Mouse (Mus musculus) midbrain, embryonic 12.5 days (tissue): ENCODE results near the gene Mroh2a. TPM values are rescaled to one million over a fixed set of nuclear protein-coding genes. Genes with fewer than 3 reads are reported as not detected.

ENCODE experiments used
- ATAC-seq: fragments of 200-750 bp; cut with Nextera tagmentation; 2 replicates; pipeline ENCODE4 v1.8.0; 2017; ENCODE audit warnings: low read depth, moderate TSS enrichment, moderate library complexity; ENCODE audit not compliant: low FRiP score
- H3K27ac ChIP-seq: fragments of 300-500 bp; sonication (generic); replicated peaks from 2 replicates; pipeline ENCODE4 v1.5.1; 2016; ENCODE audit warnings: mild to moderate bottlenecking
- H3K27me3 ChIP-seq: fragments of 300-500 bp; sonication (generic); 2 replicates; pipeline ENCODE4 v1.6.1; 2016; ENCODE audit warnings: mild to moderate bottlenecking
- H3K36me3 ChIP-seq: fragments of 300-500 bp; sonication (generic); 2 replicates; pipeline ENCODE4 v1.6.1; 2016
- H3K4me1 ChIP-seq: fragments of 300-500 bp; sonication (generic); 2 replicates; pipeline ENCODE4 v1.6.1; 2016
- H3K4me2 ChIP-seq: fragments of 300-500 bp; sonication (generic); replicated peaks from 2 replicates; pipeline ENCODE4 v1.6.1; 2016; ENCODE audit warnings: mild to moderate bottlenecking, moderate library complexity
- H3K4me3 ChIP-seq: fragments of 300-500 bp; sonication (generic); 2 replicates; pipeline ENCODE4 v1.5.1; 2016; ENCODE audit warnings: mild to moderate bottlenecking
- H3K9ac ChIP-seq: fragments of 300-500 bp; sonication (generic); replicated peaks from 2 replicates; pipeline ENCODE4 v1.6.1; 2016; ENCODE audit warnings: mild to moderate bottlenecking, moderate library complexity
- H3K9me3 ChIP-seq: fragments of 300-500 bp; sonication (generic); 2 replicates; pipeline ENCODE4 v1.6.1; 2016; ENCODE audit warnings: mild to moderate bottlenecking
- WGBS: fragments of 180-500 bp; shearing (Covaris S2); methylation state at CpG from one replicate; pipeline ENCODE4 v1.1.7; 2016; 5-methylcytosine and 5-hydroxymethylcytosine counted together
- polyA plus RNA-seq: library from polyadenylated mRNA; unstranded; fragments of >200 nt; fragmentation: Nextera tagmentation; extraction: Ambion mirVana; gene quantifications from 2 replicates; pipeline ENCODE4 v1.2.1, GENCODE M21; 2016

The Mroh2a gene
- polyA plus RNA-seq, 1 experiment from 2014 or later, result 1.6 TPM

GRCm38 (mm10) chr1:88294650-88295049 lies 67.9 kb downstream of the Mroh2a start:
- no peak overlapping the region for H3K4me2 ChIP-seq
- peaks cover 72% of the 10 kb centered on the region for H3K9me3 ChIP-seq
- no peak overlapping the region for H3K4me3 ChIP-seq
- H3K27me3 ChIP-seq, result no peaks in the 10 kb centered on the region
- H3K27ac ChIP-seq, result no peak overlapping the region
- no peak overlapping the region for H3K9ac ChIP-seq
- 21% methylated on average over 1 of the region's 1 CpGs for WGBS
- H3K4me1 ChIP-seq, result no peaks in the 10 kb centered on the region
- ATAC-seq, result no peak
- H3K36me3 ChIP-seq, result no peaks in the 10 kb centered on the region

GRCm38 (mm10) chr1:88296171-88296920 lies 69.6 kb downstream of the Mroh2a start:
- 72% methylated on average over 4 of the region's 4 CpGs for WGBS

GRCm38 (mm10) chr1:88297480-88298258 lies 70.9 kb downstream of the Mroh2a start:
- WGBS, result 67% methylated on average over 7 of the region's 7 CpGs

More at GRCm38 (mm10) chr1:88296171-88296920, 69.6 kb downstream of the Mroh2a start:
- Histone ChIP-seq H3K4me2 (no peak overlapping the region), H3K9ac (no peak overlapping the region), H3K9me3 (peaks cover 74% of the 10 kb centered on the region), H3K27ac (no peak overlapping the region), H3K4me3 (no peak overlapping the region), H3K27me3 (no peaks in the 10 kb centered on the region), H3K36me3 (no peaks in the 10 kb centered on the region), H3K4me1 (no peaks in the 10 kb centered on the region)
- ATAC-seq, result 0 out of 2 replicates have a peak, but pooled peaks have one; percentile 7

DNA sequence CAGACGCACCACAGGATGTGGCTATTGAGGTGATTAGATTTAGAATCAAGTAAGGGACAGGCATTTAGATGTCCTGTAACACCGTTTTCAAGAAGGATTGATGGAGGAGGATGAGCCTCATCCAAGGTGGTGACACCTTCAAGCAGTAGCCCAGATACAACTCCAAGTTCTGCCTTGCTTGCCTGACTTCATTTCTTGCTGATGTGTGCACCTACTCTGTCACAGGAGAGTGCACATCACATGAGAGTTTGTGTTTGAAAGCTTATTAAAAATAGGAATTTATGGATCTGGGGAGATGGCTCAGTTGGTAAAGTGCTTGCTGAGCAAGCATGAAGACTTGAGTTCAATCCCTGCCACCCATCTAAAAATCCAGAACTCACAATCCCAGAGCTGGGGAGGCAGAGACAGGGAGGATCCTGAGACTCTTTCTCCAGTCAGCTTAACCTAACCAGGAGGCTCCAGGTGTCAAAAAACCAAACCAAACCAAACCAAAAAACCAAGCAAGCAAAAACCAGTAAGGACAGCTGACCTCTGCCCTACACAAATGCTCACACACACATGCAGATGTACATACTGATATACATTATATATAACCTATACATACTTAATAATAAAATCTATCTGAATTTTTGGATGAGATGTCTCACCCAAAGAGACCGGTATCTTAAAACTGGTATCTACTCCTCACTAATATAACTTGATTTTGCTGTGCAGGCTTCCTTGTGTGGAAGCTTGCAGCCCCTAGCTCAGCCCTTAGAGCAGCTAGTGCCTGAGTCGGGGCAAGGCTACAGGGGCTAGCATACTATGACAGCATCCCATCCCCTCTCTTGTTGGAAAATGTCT lies 72.1 kb downstream of the Mroh2a start:
- Histone ChIP-seq H3K4me2 (no peak overlapping the region), H3K9ac (no peak overlapping the region), H3K36me3 (no peaks in the 10 kb centered on the region), H3K4me1 (no peaks in the 10 kb centered on the region), H3K27me3 (no peaks in the 10 kb centered on the region), H3K4me3 (no peak overlapping the region), H3K9me3 (peaks cover 86% of the 10 kb centered on the region), H3K27ac (no peak overlapping the region)
- 63% methylated on average over 4 of the region's 4 CpGs for WGBS
- no peak for ATAC-seq

More at GRCm38 (mm10) chr1:88297480-88298258, 70.9 kb downstream of the Mroh2a start:
- H3K9ac ChIP-seq, result no peak overlapping the region
- H3K9me3 ChIP-seq, result peaks cover 77% of the 10 kb centered on the region
- no peaks in the 10 kb centered on the region for H3K4me1 ChIP-seq
- no peaks in the 10 kb centered on the region for H3K27me3 ChIP-seq
- no peak overlapping the region for H3K4me3 ChIP-seq
- no peak overlapping the region for H3K4me2 ChIP-seq
- ATAC-seq, result no peak
- H3K36me3 ChIP-seq, result no peaks in the 10 kb centered on the region
- no peak overlapping the region for H3K27ac ChIP-seq

- H3K27ac ChIP-seq, result no peak overlapping the region
- no peak overlapping the region for H3K4me3 ChIP-seq
- ATAC-seq, result no peak
- H3K36me3 ChIP-seq, result no peaks in the 10 kb centered on the region
- H3K9ac ChIP-seq, result no peak overlapping the region
- H3K4me2 ChIP-seq, result no peak overlapping the region
- peaks cover 88% of the 10 kb centered on the region for H3K9me3 ChIP-seq
- 89% methylated on average over 2 of the region's 2 CpGs for WGBS
- no peaks in the 10 kb centered on the region for H3K4me1 ChIP-seq
- no peaks in the 10 kb centered on the region for H3K27me3 ChIP-seq
Observed at GRCm38 (mm10) chr1:88299529-88299945, 72.8 kb downstream of the Mroh2a start.

GRCm38 (mm10) chr1:88300301-88301050 lies 73.7 kb downstream of the Mroh2a start:
- no peak overlapping the region for H3K9ac ChIP-seq
- no peaks in the 10 kb centered on the region for H3K4me1 ChIP-seq
- H3K9me3 ChIP-seq, result peaks cover 92% of the 10 kb centered on the region
- no peak overlapping the region for H3K27ac ChIP-seq
- H3K36me3 ChIP-seq, result no peaks in the 10 kb centered on the region
- H3K4me2 ChIP-seq, result no peak overlapping the region
- H3K27me3 ChIP-seq, result no peaks in the 10 kb centered on the region
- ATAC-seq, result peak; percentile 9; the same call in 1 of the 2 replicates
- no peak overlapping the region for H3K4me3 ChIP-seq
- 45% methylated on average over 5 of the region's 5 CpGs for WGBS

GRCm38 (mm10) chr1:88301121-88302014 lies 74.6 kb downstream of the Mroh2a start:
- Histone ChIP-seq H3K4me3 (no peak overlapping the region), H3K27ac (no peak overlapping the region), H3K9me3 (peaks cover 91% of the 10 kb centered on the region), H3K27me3 (no peaks in the 10 kb centered on the region), H3K4me2 (no peak overlapping the region), H3K9ac (no peak overlapping the region), H3K4me1 (no peaks in the 10 kb centered on the region), H3K36me3 (no peaks in the 10 kb centered on the region)
- peak; percentile 10 for ATAC-seq
- WGBS, result 69% methylated on average over 9 of the region's 9 CpGs

DNA sequence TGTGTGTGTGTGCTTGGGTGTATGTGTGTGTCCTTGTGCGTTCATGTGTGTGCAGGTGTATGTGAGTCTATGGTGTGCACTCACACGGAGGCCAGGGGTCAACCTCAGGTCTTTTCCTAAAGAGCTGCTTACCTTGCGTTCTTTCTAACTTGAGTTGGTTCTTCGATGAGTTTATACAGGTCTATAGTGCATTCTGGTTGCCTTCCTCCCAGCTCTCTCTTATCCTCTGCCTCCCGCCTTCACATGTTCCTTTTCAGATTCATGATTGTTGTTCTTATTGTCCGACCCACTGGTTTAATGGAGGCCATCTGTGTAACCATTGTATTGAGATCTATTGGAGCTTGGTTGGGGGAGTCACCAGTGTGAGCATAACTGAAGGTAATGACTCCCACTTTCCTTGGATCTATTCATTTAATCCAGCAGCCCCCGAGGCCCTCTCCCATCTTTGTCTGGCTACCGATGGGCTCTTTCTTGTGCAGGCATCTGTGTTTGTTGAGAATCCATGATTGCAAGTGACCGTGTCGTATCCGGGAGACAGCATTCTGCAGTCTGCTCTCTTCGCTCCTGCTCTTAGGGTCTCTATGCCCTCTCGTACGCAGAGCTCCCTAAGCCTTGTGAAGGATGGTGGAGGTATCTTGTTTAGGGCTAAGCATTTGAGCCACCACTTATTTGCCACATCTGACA lies 75.4 kb downstream of the Mroh2a start:
- Histone ChIP-seq H3K36me3 (no peaks in the 10 kb centered on the region), H3K9ac (no peak overlapping the region), H3K4me3 (no peak overlapping the region), H3K27me3 (no peaks in the 10 kb centered on the region), H3K27ac (no peak overlapping the region), H3K9me3 (peaks cover 91% of the 10 kb centered on the region), H3K4me2 (no peak overlapping the region), H3K4me1 (no peaks in the 10 kb centered on the region)
- WGBS, result 64% methylated on average over 14 of the region's 14 CpGs
- ATAC-seq, result no peak

DNA sequence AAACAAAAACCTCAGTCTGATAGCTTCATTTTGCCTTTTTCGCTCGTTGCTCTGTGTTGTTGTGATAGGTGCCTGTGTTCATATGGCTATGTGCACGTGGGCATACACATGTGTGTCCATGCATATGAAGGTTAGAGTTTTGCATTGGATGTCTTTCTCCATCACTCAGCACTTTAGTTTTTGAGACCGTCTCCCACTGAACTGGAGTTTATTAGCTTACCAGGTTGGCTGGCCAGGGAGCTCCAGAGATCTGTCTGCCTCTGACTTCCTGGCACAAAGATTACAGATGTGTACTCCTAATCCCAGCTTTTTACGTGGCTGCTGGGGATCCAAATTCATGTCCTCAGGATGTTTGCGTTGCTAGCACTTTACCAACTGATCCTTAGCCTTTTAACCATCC lies 77.0 kb downstream of the Mroh2a start:
- H3K4me2 ChIP-seq, result no peak overlapping the region
- peaks cover 94% of the 10 kb centered on the region for H3K9me3 ChIP-seq
- no peak overlapping the region for H3K27ac ChIP-seq
- 62% methylated on average over 6 of the region's 6 CpGs for WGBS
- H3K27me3 ChIP-seq, result no peaks in the 10 kb centered on the region
- no peak for ATAC-seq
- no peaks in the 10 kb centered on the region for H3K4me1 ChIP-seq
- H3K9ac ChIP-seq, result no peak overlapping the region
- no peak overlapping the region for H3K4me3 ChIP-seq
- H3K36me3 ChIP-seq, result no peaks in the 10 kb centered on the region

GRCm38 (mm10) chr1:88304261-88304985 lies 77.6 kb downstream of the Mroh2a start:
- ATAC-seq, result no peak
- H3K9me3 ChIP-seq, result peaks cover 94% of the 10 kb centered on the region
- no peaks in the 10 kb centered on the region for H3K27me3 ChIP-seq
- no peaks in the 10 kb centered on the region for H3K36me3 ChIP-seq
- no peak overlapping the region for H3K27ac ChIP-seq
- no peaks in the 10 kb centered on the region for H3K4me1 ChIP-seq
- no peak overlapping the region for H3K4me3 ChIP-seq
- WGBS, result 57% methylated on average over 8 of the region's 8 CpGs
- H3K4me2 ChIP-seq, result no peak overlapping the region
- no peak overlapping the region for H3K9ac ChIP-seq
